Mouse (Mus musculus) limb, embryonic 12.5 days (tissue): Measurements from ENCODE around the gene Cyp4f40. TPM values are rescaled to one million over a fixed set of nuclear protein-coding genes. Genes with fewer than 3 reads are reported as not detected.
"Not testable (repeated sequence)": the region's sequence is repeated elsewhere in the genome, so short reads cannot be mapped to it uniquely, and the experiment has no call there.

Experiments used
- ATAC-seq: fragments of 200-750 bp; cut with Nextera tagmentation; 2 replicates; pipeline ENCODE4 v1.8.0; 2017; ENCODE audit warnings: low read depth, moderate TSS enrichment; ENCODE audit not compliant: insufficient number of reproducible peaks, insufficient read depth, low FRiP score, low TSS enrichment
- H3K27ac ChIP-seq: fragments of 300-500 bp; sonication (generic); 2 replicates; pipeline ENCODE4 v1.5.1; 2016; ENCODE audit warnings: mild to moderate bottlenecking, moderate library complexity
- H3K27me3 ChIP-seq: fragments of 300-500 bp; sonication (generic); 2 replicates; pipeline ENCODE4 v1.6.1; 2016; ENCODE audit warnings: mild to moderate bottlenecking, moderate library complexity
- H3K36me3 ChIP-seq: fragments of 300-500 bp; sonication (generic); 2 replicates; pipeline ENCODE4 v1.6.1; 2016; ENCODE audit warnings: mild to moderate bottlenecking, moderate library complexity
- H3K4me1 ChIP-seq: fragments of 300-500 bp; sonication (generic); replicated peaks from 2 replicates; pipeline ENCODE4 v1.6.1; 2016
- H3K4me2 ChIP-seq: fragments of 300-500 bp; sonication (generic); 2 replicates; pipeline ENCODE4 v1.6.1; 2016; ENCODE audit warnings: mild to moderate bottlenecking, moderate library complexity
- H3K4me3 ChIP-seq: fragments of 300-500 bp; sonication (generic); replicated peaks from 2 replicates; pipeline ENCODE4 v1.5.1; 2016; ENCODE audit warnings: mild to moderate bottlenecking
- H3K9ac ChIP-seq: fragments of 300-500 bp; sonication (generic); replicated peaks from 2 replicates; pipeline ENCODE4 v1.6.1; 2016; ENCODE audit warnings: mild to moderate bottlenecking, moderate library complexity
- H3K9me3 ChIP-seq: fragments of 300-500 bp; sonication (generic); 2 replicates; pipeline ENCODE4 v1.6.1; 2016; ENCODE audit warnings: mild to moderate bottlenecking, moderate library complexity
- WGBS: fragments of 180-500 bp; shearing (Covaris S2); methylation state at CpG from one replicate; pipeline ENCODE4 v1.1.7; 2016; 5-methylcytosine and 5-hydroxymethylcytosine counted together
- polyA plus RNA-seq: library from polyadenylated mRNA; unstranded; fragments of >200 nt; fragmentation: Nextera tagmentation; extraction: Ambion mirVana; gene quantifications from 2 replicates; pipeline ENCODE4 v1.2.1, GENCODE M21; 2016

Cyp4f40 gene
- polyA plus RNA-seq, 1 experiment from 2014 or later = not detected

GRCm38 (mm10) chr17:32710541-32710940 is 51.8 kb downstream of the Cyp4f40 start:
- not testable (repeated sequence) for H3K4me3 ChIP-seq, H3K27me3 ChIP-seq, H3K4me2 ChIP-seq, H3K4me1 ChIP-seq, ATAC-seq, H3K9ac ChIP-seq, H3K36me3 ChIP-seq, H3K27ac ChIP-seq
- H3K9me3 ChIP-seq = peaks cover 10% of the 10 kb centered on the region; the same call in 1 of the 2 replicates

- not testable (repeated sequence) for H3K4me3 ChIP-seq, H3K4me2 ChIP-seq, H3K27me3 ChIP-seq, ATAC-seq, H3K36me3 ChIP-seq, H3K9ac ChIP-seq, H3K27ac ChIP-seq, H3K4me1 ChIP-seq
- peaks cover 14% of the 10 kb centered on the region for H3K9me3 ChIP-seq
- WGBS = 87% methylated on average over 1 of the region's 1 CpGs
Observed at GRCm38 (mm10) chr17:32722151-32722550, 63.5 kb downstream of the Cyp4f40 start.

- Histone ChIP-seq H3K9ac (no peak overlapping the region), H3K27me3 (no peaks in the 10 kb centered on the region), H3K36me3 (no peaks in the 10 kb centered on the region), H3K4me1 (no peaks in the 10 kb centered on the region), H3K9me3 (peaks cover 13% of the 10 kb centered on the region), H3K4me2 (no peak overlapping the region), H3K4me3 (no peak overlapping the region), H3K27ac (no peak overlapping the region)
- no peak for ATAC-seq
- WGBS = 78% methylated on average over 7 of the region's 7 CpGs
Observed at GRCm38 (mm10) chr17:32722771-32723170, 64.1 kb downstream of the Cyp4f40 start.

- H3K4me3 ChIP-seq, H3K4me2 ChIP-seq, H3K27me3 ChIP-seq, H3K4me1 ChIP-seq, ATAC-seq, H3K9me3 ChIP-seq, H3K36me3 ChIP-seq, H3K27ac ChIP-seq, H3K9ac ChIP-seq: not testable (repeated sequence)
Observed at GRCm38 (mm10) chr17:32726360-32726759, 67.7 kb downstream of the Cyp4f40 start.

Other genes starting within 250 kb of the Cyp4f40 start
- not detected in 2 replicates for gene Pglyrp2, start 234.7 kb upstream of the Cyp4f40 start, polyA plus RNA-seq
- gene Cyp4f39, start 206.2 kb upstream of the Cyp4f40 start, polyA plus RNA-seq = not detected in 2 replicates
- 13.3 and 13.8 TPM in 2 replicates for gene Cyp4f17, start 152.8 kb upstream of the Cyp4f40 start, polyA plus RNA-seq
- 23.8 and 26.6 TPM in 2 replicates for gene Cyp4f16, start 122.3 kb upstream of the Cyp4f40 start, polyA plus RNA-seq
- gene Cyp4f37, start 37.6 kb upstream of the Cyp4f40 start, polyA plus RNA-seq = not detected in 2 replicates
- gene Cyp4f15, start 26.7 kb downstream of the Cyp4f40 start, polyA plus RNA-seq = 0.23 and 0.70 TPM in 2 replicates
- gene Zfp871, start 129.4 kb downstream of the Cyp4f40 start, polyA plus RNA-seq = 48.2 and 55.1 TPM in 2 replicates
- 5.0 and 5.6 TPM in 2 replicates for gene Zfp811, start 151.0 kb downstream of the Cyp4f40 start, polyA plus RNA-seq
- gene Zfp799, start 171.4 kb downstream of the Cyp4f40 start, polyA plus RNA-seq = 19.9 and 21.8 TPM in 2 replicates
- gene Zfp870, start 232.7 kb downstream of the Cyp4f40 start, polyA plus RNA-seq = 8.8 and 9.8 TPM in 2 replicates